Mouse (Mus musculus) lung, postnatal 0 days (tissue): ENCODE data around the gene Elmod1. TPM values are rescaled to one million over a fixed set of nuclear protein-coding genes. Genes with fewer than 3 reads are reported as not detected.

Source experiments
- ATAC-seq: fragments of 200-750 bp; cut with Nextera tagmentation; 2 replicates; pipeline ENCODE4 v1.8.0; 2017; ENCODE audit warnings: moderate library complexity
- DNase-seq: peaks from one replicate; pipeline ENCODE4 v3.0.0-alpha.2; 2016; ENCODE audit warnings: low spot score
- H3K27ac ChIP-seq: fragments of 300-500 bp; sonication (generic); 2 replicates; pipeline ENCODE4 v1.5.1; 2014; ENCODE audit warnings: antibody characterized with exemption, mild to moderate bottlenecking, low read length, mixed read lengths
- H3K27me3 ChIP-seq: fragments of 300-500 bp; sonication (generic); replicated peaks from 2 replicates; pipeline ENCODE4 v1.6.1; 2014; ENCODE audit warnings: low read length, mixed read lengths; ENCODE audit not compliant: insufficient read depth
- H3K36me3 ChIP-seq: fragments of 300-500 bp; sonication (generic); 2 replicates; pipeline ENCODE4 v1.6.1; 2014; ENCODE audit warnings: low read length, mixed read lengths; ENCODE audit not compliant: insufficient read depth
- H3K4me1 ChIP-seq: fragments of 300-500 bp; sonication (generic); 2 replicates; pipeline ENCODE4 v1.6.1; 2014; ENCODE audit warnings: antibody characterized with exemption, low read depth, low read length, mixed read lengths; ENCODE audit not compliant: insufficient read depth
- H3K4me2 ChIP-seq: fragments of 300-500 bp; sonication (generic); replicated peaks from 2 replicates; pipeline ENCODE4 v1.6.1; 2014; ENCODE audit warnings: low read depth, mild to moderate bottlenecking, low read length, moderate library complexity, mixed read lengths
- H3K4me3 ChIP-seq: fragments of 300-500 bp; sonication (generic); 2 replicates; pipeline ENCODE4 v1.5.1; 2014; ENCODE audit warnings: low read depth, low read length
- H3K9ac ChIP-seq: fragments of 300-500 bp; sonication (generic); replicated peaks from 2 replicates; pipeline ENCODE4 v1.6.1; 2014; ENCODE audit warnings: low read depth, mild to moderate bottlenecking
- H3K9me3 ChIP-seq: fragments of 300-500 bp; sonication (generic); 2 replicates; pipeline ENCODE4 v1.6.1; 2016; ENCODE audit warnings: low read length, mixed read lengths
- CTCF ChIP-seq: IDR thresholded peaks from 2 replicates; pipeline ENCODE4 v1.5.1; 2016; ENCODE audit warnings: antibody characterized with exemption, mild to moderate bottlenecking
- EP300 ChIP-seq: IDR thresholded peaks from 2 replicates; pipeline ENCODE4 v1.6.1; 2016; ENCODE audit warnings: antibody characterized with exemption, mild to moderate bottlenecking, control low read depth
- WGBS: fragments of 180-500 bp; shearing (Covaris S2); extraction: QIAGEN DNeasy Blood & Tissue Kit; methylation state at CpG from one replicate; pipeline ENCODE4 v1.1.7; 2014; 5-methylcytosine and 5-hydroxymethylcytosine counted together
- polyA plus RNA-seq: library from polyadenylated mRNA; unstranded; fragments of >200 nt; fragmentation: Nextera tagmentation; extraction: Ambion mirVana; gene quantifications from 2 replicates; pipeline ENCODE4 v1.2.1, GENCODE M21; 2015

Gene Elmod1
- polyA plus RNA-seq, 1 experiment from 2014 or later: 1.2 TPM

- 70% methylated on average over 10 of the region's 10 CpGs for WGBS
- Histone ChIP-seq H3K4me2 (no peak overlapping the region), H3K9ac (no peak overlapping the region), H3K27me3 (no peaks in the 10 kb centered on the region), H3K4me1 (no peaks in the 10 kb centered on the region), H3K4me3 (no peak overlapping the region), H3K36me3 (no peaks in the 10 kb centered on the region), H3K9me3 (no peaks in the 10 kb centered on the region), H3K27ac (no peak overlapping the region)
- DNase-seq (no peak), ATAC-seq (no peak)
- no peak for TF ChIP-seq CTCF
- TF ChIP-seq EP300: no peak
These were observed 59.0 kb downstream of the Elmod1 start for GRCm38 (mm10) chr9:53915929-53916721.

GRCm38 (mm10) chr9:53910823-53911222 is 64.3 kb downstream of the Elmod1 start:
- ATAC-seq (no peak), DNase-seq (no peak)
- H3K4me2 ChIP-seq: no peak overlapping the region
- no peak overlapping the region for H3K4me3 ChIP-seq
- no peaks in the 10 kb centered on the region for H3K27me3 ChIP-seq
- H3K27ac ChIP-seq: no peak overlapping the region
- H3K36me3 ChIP-seq: no peaks in the 10 kb centered on the region
- TF ChIP-seq CTCF (no peak), EP300 (no peak)
- no peak overlapping the region for H3K9ac ChIP-seq
- 63% methylated on average over 2 of the region's 2 CpGs for WGBS
- no peaks in the 10 kb centered on the region for H3K9me3 ChIP-seq
- no peaks in the 10 kb centered on the region for H3K4me1 ChIP-seq

- Histone ChIP-seq H3K4me2 (no peak overlapping the region), H3K36me3 (no peaks in the 10 kb centered on the region), H3K9ac (no peak overlapping the region), H3K9me3 (no peaks in the 10 kb centered on the region), H3K4me1 (no peaks in the 10 kb centered on the region), H3K4me3 (no peak overlapping the region), H3K27ac (no peak overlapping the region), H3K27me3 (no peaks in the 10 kb centered on the region)
- TF ChIP-seq EP300: no peak
- no peak for TF ChIP-seq CTCF
- DNase-seq: no peak
- WGBS: 74% methylated on average over 5 of the region's 5 CpGs
- ATAC-seq: no peak
These were observed 64.8 kb downstream of the Elmod1 start for GRCm38 (mm10) chr9:53910331-53910730.

GRCm38 (mm10) chr9:53906798-53907197 is 68.3 kb downstream of the Elmod1 start:
- H3K9ac ChIP-seq: no peak overlapping the region
- ATAC-seq (no peak), DNase-seq (no peak)
- no peaks in the 10 kb centered on the region for H3K9me3 ChIP-seq
- no peaks in the 10 kb centered on the region for H3K36me3 ChIP-seq
- H3K27ac ChIP-seq: no peak overlapping the region
- TF ChIP-seq EP300 (no peak), CTCF (no peak)
- H3K4me1 ChIP-seq: no peaks in the 10 kb centered on the region
- H3K27me3 ChIP-seq: no peaks in the 10 kb centered on the region
- 67% methylated on average over 10 of the region's 10 CpGs for WGBS
- H3K4me3 ChIP-seq: no peak overlapping the region
- H3K4me2 ChIP-seq: no peak overlapping the region

- WGBS: 37% methylated on average over 3 of the region's 3 CpGs
- DNase-seq (peak; percentile 5), ATAC-seq (no peak)
- Histone ChIP-seq H3K4me1 (no peaks in the 10 kb centered on the region), H3K4me2 (no peak overlapping the region), H3K27ac (no peak overlapping the region), H3K9me3 (no peaks in the 10 kb centered on the region), H3K27me3 (no peaks in the 10 kb centered on the region), H3K36me3 (no peaks in the 10 kb centered on the region), H3K4me3 (no peak overlapping the region), H3K9ac (no peak overlapping the region)
- peak; percentile 40; the same call in 1 of the 2 replicates for TF ChIP-seq CTCF
- no peak for TF ChIP-seq EP300
These were observed 69.7 kb downstream of the Elmod1 start for GRCm38 (mm10) chr9:53905418-53905817.

GRCm38 (mm10) chr9:53903215-53903842 is 71.8 kb downstream of the Elmod1 start:
- WGBS: 81% methylated on average over 7 of the region's 7 CpGs
- no peak for TF ChIP-seq CTCF
- TF ChIP-seq EP300: no peak
- Histone ChIP-seq H3K27ac (no peak overlapping the region), H3K36me3 (no peaks in the 10 kb centered on the region), H3K4me3 (no peak overlapping the region), H3K9ac (no peak overlapping the region), H3K27me3 (no peaks in the 10 kb centered on the region), H3K4me1 (no peaks in the 10 kb centered on the region), H3K4me2 (no peak overlapping the region), H3K9me3 (no peaks in the 10 kb centered on the region)
- no peak for DNase-seq
- no peak for ATAC-seq
